Mouse (Mus musculus) CD4-positive, CD25-positive, alpha-beta regulatory T cell, adult 4 months (primary cell): ENCODE data around the gene Itfg1. TPM values are rescaled to one million over a fixed set of nuclear protein-coding genes. Genes with fewer than 3 reads are reported as not detected.

ENCODE experiments used
- ATAC-seq: one replicate; pipeline ENCODE4 v1.8.0; 2017
- polyA plus RNA-seq, 2 experiments: library from polyadenylated mRNA; unstranded; fragments of 100-300 nt; shearing (Covaris generic); gene quantifications; one replicate each; pipeline ENCODE4 v1.2.1; 2017

Itfg1 gene
- polyA plus RNA-seq, 2 experiments from 2014 or later, result 19.9 to 20.8 TPM

DNA sequence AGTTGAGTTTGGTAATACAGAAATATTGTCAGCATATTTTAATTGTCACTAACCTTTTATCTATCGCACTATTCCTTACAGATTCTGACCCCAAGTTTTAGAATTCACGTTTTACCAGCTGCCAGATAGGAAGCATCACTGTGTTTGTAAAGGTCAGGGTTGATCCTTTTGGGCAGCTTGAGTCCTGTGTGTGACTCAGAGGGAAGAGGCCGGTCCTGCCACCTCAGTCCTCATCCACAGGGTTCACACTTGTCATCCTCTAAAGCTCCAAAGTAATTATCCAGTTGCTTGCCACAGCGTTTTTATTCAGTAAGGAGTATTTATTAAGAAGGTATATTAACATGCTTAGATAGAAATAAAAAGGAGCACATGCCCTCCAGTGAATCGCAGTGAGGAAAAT is 123.5 kb downstream of the Itfg1 start:
- ATAC-seq, result no peak

DNA sequence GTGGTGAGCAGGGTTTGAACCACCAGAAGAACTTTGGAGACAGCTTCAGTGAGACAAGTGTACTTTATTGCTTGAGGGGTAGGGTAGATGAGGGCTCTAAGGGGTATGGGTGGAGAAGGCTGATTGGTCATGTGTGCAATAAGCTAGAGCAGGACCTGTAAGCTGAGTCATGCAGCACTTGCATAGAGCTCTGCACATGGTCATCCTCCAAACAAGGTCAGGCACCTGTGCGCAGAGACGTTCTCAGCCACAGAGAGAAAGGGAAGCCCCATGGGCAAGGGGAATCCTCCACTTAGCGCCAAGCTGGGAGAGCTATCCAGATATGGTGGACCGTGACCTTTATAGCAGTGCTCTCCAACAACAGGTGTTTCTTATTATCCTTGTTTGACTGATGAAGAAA is 124.0 kb downstream of the Itfg1 start:
- ATAC-seq, result no peak

- ATAC-seq, result no peak
Measured at GRCm38 (mm10) chr8:85706988-85707387, 133.7 kb downstream of the Itfg1 start.

DNA sequence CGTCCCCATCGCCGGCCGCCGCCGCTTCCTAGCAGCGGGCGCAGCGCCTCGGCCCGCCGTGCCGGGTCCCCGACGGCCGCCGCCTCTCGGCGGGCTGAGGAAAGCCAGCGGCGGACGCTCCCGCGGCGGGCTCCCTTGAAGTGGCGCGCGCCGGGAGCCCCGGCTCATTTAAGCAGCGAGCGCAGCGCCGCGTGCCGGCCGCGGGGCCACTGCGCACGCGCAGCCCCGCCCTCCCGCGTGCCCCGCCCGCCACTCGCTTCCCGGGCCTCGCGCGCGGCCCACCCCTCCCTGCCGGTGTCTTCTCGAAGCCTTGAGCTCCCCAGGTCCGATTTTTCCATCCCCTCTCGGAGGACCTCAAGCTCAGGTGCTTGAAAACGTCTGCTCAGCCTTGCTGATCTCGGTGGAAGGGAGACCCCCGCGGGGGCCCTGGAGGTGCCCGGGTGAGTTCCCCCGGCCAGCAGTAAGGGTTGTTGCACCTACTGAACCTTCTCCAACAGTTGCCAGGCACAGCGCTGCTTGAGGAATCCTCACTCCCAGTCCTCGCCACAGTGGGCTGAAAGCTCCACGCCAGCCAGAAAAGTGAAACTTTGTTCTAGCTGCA is 139.9 kb downstream of the Itfg1 start, which contains the start of gene Neto2:
TSS of gene Neto2 (minus strand) at position 174 of the 601 bp plus-strand sequence.
- ATAC-seq, result peak; percentile 70

GRCm38 (mm10) chr8:85700101-85700750 is 140.5 kb downstream of the Itfg1 start:
- ATAC-seq, result peak; percentile 48

DNA sequence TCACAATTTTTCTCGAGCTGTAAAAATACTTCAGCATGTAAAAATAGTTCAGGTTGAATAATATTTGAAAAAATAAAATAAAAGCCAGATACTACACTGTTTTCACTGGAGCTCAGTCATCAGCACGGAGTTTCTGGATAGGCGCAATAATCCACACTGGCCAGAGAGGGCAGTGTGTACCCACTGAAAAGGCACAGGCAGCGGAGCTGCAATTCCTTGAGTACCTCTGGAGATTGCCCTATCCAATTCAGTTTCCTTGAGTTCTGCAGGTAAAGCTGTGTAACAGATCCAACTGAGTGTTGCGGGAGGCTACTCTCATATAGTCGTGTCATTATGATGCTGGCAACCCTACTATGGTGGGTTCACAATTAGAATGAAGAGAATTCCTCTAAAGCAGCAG is 141.7 kb downstream of the Itfg1 start:
- peak; percentile 79 for ATAC-seq

Other genes starting within 250 kb of the Itfg1 start
- under 1 TPM in 1 of 2 experiments, not detected in 1; 0.34 TPM for gene Neto2, start 140.0 kb downstream of the Itfg1 start, polyA plus RNA-seq
- gene Phkb, start within 50 bp of the Itfg1 start, polyA plus RNA-seq, result 10 to 100 TPM; 21.3 to 28.4 TPM